Comparison of ENCODE assay signal across 10 mouse cellular contexts in the genomic region with DNA sequence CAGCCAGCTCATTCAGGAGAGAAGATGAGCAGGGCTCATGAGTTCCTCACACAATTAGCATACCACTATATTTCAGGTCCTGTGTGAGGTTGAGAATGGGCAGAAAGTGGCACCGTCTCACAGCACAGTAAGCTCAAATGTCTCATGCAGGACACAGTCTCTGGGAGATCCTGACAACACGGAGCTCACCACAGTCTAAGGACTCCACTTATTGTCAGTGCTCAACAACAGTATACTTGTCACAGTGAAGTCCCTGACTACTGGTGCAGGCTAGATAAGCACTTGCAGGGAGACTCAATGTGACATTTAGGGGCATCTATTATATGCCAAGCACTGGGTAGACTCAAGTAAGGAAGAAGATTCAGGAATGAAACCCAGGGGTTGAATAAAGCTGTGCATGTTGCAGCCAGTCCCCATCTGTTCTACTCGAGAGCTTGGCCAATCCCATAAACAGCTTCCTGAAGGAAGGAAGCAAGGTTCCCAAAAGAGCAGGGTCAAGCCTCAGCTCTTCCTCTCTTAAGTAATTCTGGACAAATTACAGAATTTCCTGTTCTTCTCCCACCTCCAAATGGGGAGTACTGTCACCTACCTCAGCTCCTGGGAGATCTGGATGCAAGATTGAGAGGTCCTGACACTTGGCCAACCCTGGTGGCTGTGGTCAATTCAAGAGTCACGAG. TPM values are rescaled to one million over a fixed set of nuclear protein-coding genes. Genes with fewer than 3 reads are reported as not detected.
DNase-seq lines count a peak whose midpoint lies in the region; ATAC-seq and TF ChIP-seq lines count a peak whose summit lies in the region.
"Had no signal": no experiment of that assay in that cellular context is flagged by ENCODE, and none has a peak within 500 bp of the region (broad histone marks: within the 10 kb centered on the region; RNA-seq: fewer than 3 reads in every experiment).

No protein-coding gene starts in this region.

- peak overlapping the region; percentile 35 for H3K27ac ChIP-seq in gastrocnemius, adult 2 months
- peak overlapping the region; percentile 34; the same call in 1 of the 2 replicates for H3K27ac ChIP-seq in lung, embryonic 16.5 days (ENCODE audit: low read length)
- 0 out of 2 replicates have a peak overlapping the region, but pooled peaks have one; percentile 7 for H3K27ac ChIP-seq in macrophage
- H3K27ac ChIP-seq in stomach, postnatal 0 days (replicated peaks), result peak overlapping the region; percentile 82

- no peak overlapping the region for H3K4me3 ChIP-seq in gastrocnemius, adult 2 months
- H3K4me3 ChIP-seq in lung, embryonic 16.5 days (ENCODE audit: low read length), result no peak overlapping the region
- no peak overlapping the region for H3K4me3 ChIP-seq in macrophage (ENCODE audit: inconsistent target)
- no peak overlapping the region for H3K4me3 ChIP-seq in stomach, postnatal 0 days (ENCODE audit: low read depth, low read length)

- no peaks in the 10 kb centered on the region for H3K9me3 ChIP-seq in lung, embryonic 16.5 days (ENCODE audit: control insufficient read depth, low read length)
- no peaks in the 10 kb centered on the region for H3K9me3 ChIP-seq in stomach, postnatal 0 days (ENCODE audit: control insufficient read depth, low read length)

- H3K9ac ChIP-seq in lung, embryonic 16.5 days (ENCODE audit: low read length), result no peak overlapping the region
- H3K9ac ChIP-seq in stomach, postnatal 0 days (ENCODE audit: low read length), result no peak overlapping the region

- H3K27me3 ChIP-seq in lung, embryonic 16.5 days (ENCODE audit: control insufficient read depth, insufficient read depth, low read depth, low read length), result no peaks in the 10 kb centered on the region
- H3K27me3 ChIP-seq in stomach, postnatal 0 days (ENCODE audit: control insufficient read depth, insufficient read depth, low read length), result no peaks in the 10 kb centered on the region

- TF ChIP-seq CTCF in gastrocnemius, adult 2 months (IDR thresholded peaks at IDR 0.05), result no peak
- no peak for TF ChIP-seq CTCF in stomach, postnatal 0 days (IDR thresholded peaks at IDR 0.05; ENCODE audit: low read depth)

- H3K79me2 ChIP-seq in macrophage (ENCODE audit: inconsistent target), result peaks cover 100% of the 10 kb centered on the region

- no peak for ATAC-seq in lung, embryonic 16.5 days (ENCODE audit: low read depth)
- no peak for ATAC-seq in stomach, postnatal 0 days (ENCODE audit: low FRiP score, low TSS enrichment)

- no peak for DNase-seq in gastrocnemius, adult 2 months
- DNase-seq in gastrocnemius, postnatal 4 days (ENCODE audit: low spot score in 2 of 2), result no peak
- DNase-seq in lung, postnatal 36 days, result no peak
- no peak for DNase-seq in stomach, postnatal 0 days (ENCODE audit: low spot score)
- no peak for DNase-seq in gastrocnemius, adult 8-10 months (ENCODE audit: low spot score in 2 of 2)
- DNase-seq in left cerebral cortex, adult 9 months (ENCODE audit: low spot score in 2 of 2), result no peak
- DNase-seq: cerebellum, adult 11 months; layer of hippocampus, postnatal 36 days had no signal

- intact Hi-C loops in gastrocnemius, adult 2 months (cut with DNase I), result loop anchor here (2.0 kb wide), 1 partner anchor 15 kb away; no protein-coding TSS in a partner anchor

- whole genome bisulfite sequencing in lung, embryonic 16.5 days, result 59% methylated on average over 4 of the region's 4 CpGs
- 72% methylated on average over 4 of the region's 4 CpGs for WGBS in macrophage (ENCODE audit: missing documents)
- WGBS in stomach, postnatal 0 days, result 55% methylated on average over 4 of the region's 4 CpGs

- H3K4me1 ChIP-seq in lung, embryonic 16.5 days (replicated peaks; ENCODE audit: control insufficient read depth, insufficient read depth, low read length), result peaks cover 56% of the 10 kb centered on the region
- peaks cover 4% of the 10 kb centered on the region for H3K4me1 ChIP-seq in stomach, postnatal 0 days (replicated peaks; ENCODE audit: control insufficient read depth, insufficient read depth)

- H3K36me3 ChIP-seq in lung, embryonic 16.5 days (ENCODE audit: control insufficient read depth, insufficient read depth, low read length), result no peaks in the 10 kb centered on the region
- H3K36me3 ChIP-seq in macrophage (ENCODE audit: inconsistent target), result no peaks in the 10 kb centered on the region
- H3K36me3 ChIP-seq in stomach, postnatal 0 days (ENCODE audit: control insufficient read depth, insufficient read depth, low read length), result no peaks in the 10 kb centered on the region

- no peak for TF ChIP-seq EP300 in stomach, postnatal 0 days (optimal IDR thresholded peaks at IDR 0.05)

- no peak overlapping the region for H3K4me2 ChIP-seq in lung, embryonic 16.5 days (ENCODE audit: low read depth, low read length)
- peak overlapping the region; percentile 34 for H3K4me2 ChIP-seq in stomach, postnatal 0 days (replicated peaks; ENCODE audit: low read depth)

RNA-seq across cellular contexts. Expression of gene Naif1, which starts 20.9 kb away (rescaled TPM):
- 1 to 10 TPM; 2.2 to 2.3 TPM for total RNA-seq in gastrocnemius, adult 2 months (2021)
- total RNA-seq in gastrocnemius, postnatal 4 days (2021), result 1 to 10 TPM; 3.9 to 4.0 TPM
- 6.5 and 6.8 TPM in 2 replicates for polyA plus RNA-seq in lung, embryonic 16.5 days (2015; fragmentation: Nextera tagmentation; extraction: Ambion mirVana)
- total RNA-seq in macrophage (2018; cell fraction: chromatin; rRNA removed), result 1 to 10 TPM; 1.4 to 3.6 (median 2.0) TPM
- 1 to 10 TPM; 2.4 to 5.6 (median 4.5) TPM for total RNA-seq in macrophage (2018; cell fraction: cytosol; rRNA removed)
- 1 to 10 TPM; 1.4 to 6.3 (median 3.5) TPM for total RNA-seq in macrophage (2018; cell fraction: nucleus; rRNA removed)
- polyA plus RNA-seq in macrophage (2018), result 3.2 to 3.8 TPM (median 3.8 TPM) in 3 replicates
- polyA plus RNA-seq in stomach, postnatal 0 days (2015; fragmentation: Nextera tagmentation; extraction: Ambion mirVana), result 2.5 and 2.6 TPM in 2 replicates
- 1 to 10 TPM; 2.1 to 2.7 (median 2.3) TPM for total RNA-seq in gastrocnemius, adult 8-10 months (2022)

RNA-seq across cellular contexts. Expression of gene Slc25a25, which starts 21.9 kb away (rescaled TPM):
- 100 to 1,000 TPM in 1 of 2 experiments, 10 to 100 TPM in 1; 45.3 to 211 TPM for total RNA-seq in gastrocnemius, adult 2 months (2021)
- total RNA-seq in gastrocnemius, postnatal 4 days (2021), result 10 to 100 TPM; 14.0 to 25.1 TPM
- polyA plus RNA-seq in lung, embryonic 16.5 days (2015; fragmentation: Nextera tagmentation; extraction: Ambion mirVana), result 16.0 and 17.5 TPM in 2 replicates
- 100 to 1,000 TPM in 2 of 26 experiments, 10 to 100 TPM in 24; 30.0 to 125 (median 63.2) TPM for total RNA-seq in macrophage (2018; cell fraction: chromatin; rRNA removed)
- 10 to 100 TPM in 25 of 26 experiments, 1 to 10 TPM in 1; 6.7 to 47.1 (median 16.0) TPM for total RNA-seq in macrophage (2018; cell fraction: cytosol; rRNA removed)
- total RNA-seq in macrophage (2018; cell fraction: nucleus; rRNA removed), result 10 to 100 TPM; 25.0 to 95.1 (median 35.8) TPM
- 7.1 to 13.2 TPM (median 12.2 TPM) in 3 replicates for polyA plus RNA-seq in macrophage (2018)
- polyA plus RNA-seq in stomach, postnatal 0 days (2015; fragmentation: Nextera tagmentation; extraction: Ambion mirVana), result 11.1 and 11.5 TPM in 2 replicates
- total RNA-seq in gastrocnemius, adult 8-10 months (2022), result 100 to 1,000 TPM in 1 of 4 experiments, 10 to 100 TPM in 3; 48.5 to 113 (median 60.4) TPM

RNA-seq across cellular contexts. Expression of gene Ptges2, which starts 33.7 kb away (rescaled TPM):
- total RNA-seq in gastrocnemius, adult 2 months (2021), result 10 to 100 TPM; 34.7 to 51.1 TPM
- total RNA-seq in gastrocnemius, postnatal 4 days (2021), result 10 to 100 TPM; 35.1 to 41.4 TPM
- polyA plus RNA-seq in lung, embryonic 16.5 days (2015; fragmentation: Nextera tagmentation; extraction: Ambion mirVana), result 20.6 and 23.9 TPM in 2 replicates
- 10 to 100 TPM in 1 of 26 experiments, 1 to 10 TPM in 23, under 1 TPM in 2; 0.92 to 12.7 (median 4.5) TPM for total RNA-seq in macrophage (2018; cell fraction: chromatin; rRNA removed)
- 10 to 100 TPM in 16 of 26 experiments, 1 to 10 TPM in 10; 5.4 to 14.4 (median 10.7) TPM for total RNA-seq in macrophage (2018; cell fraction: cytosol; rRNA removed)
- total RNA-seq in macrophage (2018; cell fraction: nucleus; rRNA removed), result 10 to 100 TPM in 3 of 26 experiments, 1 to 10 TPM in 23; 1.9 to 11.9 (median 5.4) TPM
- 7.9 to 14.2 TPM (median 9.4 TPM) in 3 replicates for polyA plus RNA-seq in macrophage (2018)
- 31.6 and 33.0 TPM in 2 replicates for polyA plus RNA-seq in stomach, postnatal 0 days (2015; fragmentation: Nextera tagmentation; extraction: Ambion mirVana)
- total RNA-seq in gastrocnemius, adult 8-10 months (2022), result 10 to 100 TPM; 33.8 to 40.1 (median 36.1) TPM

RNA-seq across cellular contexts. Expression of gene Lcn2, which starts 41.3 kb away (rescaled TPM):
- 1 to 10 TPM; 2.6 to 3.4 TPM for total RNA-seq in gastrocnemius, adult 2 months (2021)
- total RNA-seq in gastrocnemius, postnatal 4 days (2021), result 1 to 10 TPM; 3.0 to 4.4 TPM
- polyA plus RNA-seq in lung, embryonic 16.5 days (2015; fragmentation: Nextera tagmentation; extraction: Ambion mirVana), result 1.8 and 5.6 TPM in 2 replicates
- total RNA-seq in macrophage (2018; cell fraction: chromatin; rRNA removed), result 10 to 100 TPM in 4 of 26 experiments, 1 to 10 TPM in 13, not detected in 9; 1.6 to 11.4 (median 6.5) TPM
- total RNA-seq in macrophage (2018; cell fraction: cytosol; rRNA removed), result 10 to 100 TPM in 15 of 26 experiments, 1 to 10 TPM in 11; 4.2 to 76.7 (median 18.4) TPM
- 10 to 100 TPM in 15 of 26 experiments, 1 to 10 TPM in 10, not detected in 1; 1.3 to 64.8 (median 12.7) TPM for total RNA-seq in macrophage (2018; cell fraction: nucleus; rRNA removed)
- polyA plus RNA-seq in macrophage (2018), result 2.6 to 16.1 TPM (median 12.6 TPM) in 3 replicates
- polyA plus RNA-seq in stomach, postnatal 0 days (2015; fragmentation: Nextera tagmentation; extraction: Ambion mirVana), result 1.8 TPM in 2 replicates
- total RNA-seq in gastrocnemius, adult 8-10 months (2022), result 1 to 10 TPM in 1 of 4 experiments, under 1 TPM in 1, not detected in 2; 0.65 to 1.9 TPM

RNA-seq across cellular contexts. Expression of gene 1110008P14Rik, which starts 47.6 kb away (rescaled TPM):
- total RNA-seq in gastrocnemius, adult 2 months (2021), result 10 to 100 TPM; 34.3 to 43.2 TPM
- 10 to 100 TPM; 56.4 to 58.6 TPM for total RNA-seq in gastrocnemius, postnatal 4 days (2021)
- polyA plus RNA-seq in lung, embryonic 16.5 days (2015; fragmentation: Nextera tagmentation; extraction: Ambion mirVana), result 34.0 and 36.4 TPM in 2 replicates
- 1 to 10 TPM in 17 of 26 experiments, under 1 TPM in 6, not detected in 3; 0.50 to 6.7 (median 1.9) TPM for total RNA-seq in macrophage (2018; cell fraction: chromatin; rRNA removed)
- 10 to 100 TPM; 27.8 to 59.2 (median 41.6) TPM for total RNA-seq in macrophage (2018; cell fraction: cytosol; rRNA removed)
- total RNA-seq in macrophage (2018; cell fraction: nucleus; rRNA removed), result 10 to 100 TPM in 9 of 26 experiments, 1 to 10 TPM in 17; 2.4 to 15.6 (median 7.9) TPM
- 22.2 to 62.2 TPM (median 53.7 TPM) in 3 replicates for polyA plus RNA-seq in macrophage (2018)
- 85.0 and 90.1 TPM in 2 replicates for polyA plus RNA-seq in stomach, postnatal 0 days (2015; fragmentation: Nextera tagmentation; extraction: Ambion mirVana)
- total RNA-seq in gastrocnemius, adult 8-10 months (2022), result 10 to 100 TPM; 40.1 to 46.1 (median 42.3) TPM

Comparison
In these comparisons a context has a peak if more than half of its experiments do, and no peak if none do; other contexts are left out.
1. H3K27ac ChIP-seq: peak in every context shown above with its lines; median percentile 82 in stomach, postnatal 0 days; 35 in gastrocnemius, adult 2 months; 34 in lung, embryonic 16.5 days; 7 in macrophage.